Mouse (Mus musculus) midbrain, embryonic 14.5 days (tissue): ENCODE data around the gene Rpl32. TPM values are rescaled to one million over a fixed set of nuclear protein-coding genes. Genes with fewer than 3 reads are reported as not detected.

Experiments used
- ATAC-seq: fragments of 200-750 bp; cut with Nextera tagmentation; 2 replicates; pipeline ENCODE4 v1.8.0; 2017; ENCODE audit warnings: moderate number of reproducible peaks, moderate library complexity; ENCODE audit not compliant: low FRiP score, low TSS enrichment
- DNase-seq: peaks from one replicate; pipeline ENCODE4 v3.0.0-alpha.2; 2015
- H3K27ac ChIP-seq: fragments of 300-500 bp; sonication (generic); replicated peaks from 2 replicates; pipeline ENCODE4 v1.5.1; 2014; ENCODE audit warnings: mild to moderate bottlenecking, low read depth, low read length, moderate library complexity
- H3K27me3 ChIP-seq: fragments of 300-500 bp; sonication (generic); 2 replicates; pipeline ENCODE4 v1.6.1; 2014; ENCODE audit warnings: low read length, control low read depth, mixed read lengths; ENCODE audit not compliant: control insufficient read depth, insufficient read depth
- H3K36me3 ChIP-seq: fragments of 300-500 bp; sonication (generic); 2 replicates; pipeline ENCODE4 v1.6.1; 2014; ENCODE audit warnings: low read length, control low read depth; ENCODE audit not compliant: control insufficient read depth, insufficient read depth
- H3K4me1 ChIP-seq: fragments of 300-500 bp; sonication (generic); 2 replicates; pipeline ENCODE4 v1.6.1; 2014; ENCODE audit warnings: mild to moderate bottlenecking, antibody characterized with exemption, low read length, control low read depth; ENCODE audit not compliant: control insufficient read depth, insufficient read depth
- H3K4me2 ChIP-seq: fragments of 300-500 bp; sonication (generic); 2 replicates; pipeline ENCODE4 v1.6.1; 2014; ENCODE audit warnings: mild to moderate bottlenecking, low read length, moderate library complexity
- H3K4me3 ChIP-seq: fragments of 300-500 bp; sonication (generic); replicated peaks from 2 replicates; pipeline ENCODE4 v1.5.1; 2014; ENCODE audit warnings: low read depth, low read length
- H3K9ac ChIP-seq: fragments of 300-500 bp; sonication (generic); replicated peaks from 2 replicates; pipeline ENCODE4 v1.6.1; 2014; ENCODE audit warnings: mild to moderate bottlenecking, low read length, moderate library complexity
- H3K9me3 ChIP-seq: fragments of 300-500 bp; sonication (generic); 2 replicates; pipeline ENCODE4 v1.6.1; 2016; ENCODE audit warnings: low read length, control low read depth, mixed read lengths; ENCODE audit not compliant: control insufficient read depth
- WGBS: fragments of 180-500 bp; shearing (Covaris S2); extraction: QIAGEN DNeasy Blood & Tissue Kit; methylation state at CpG from one replicate; pipeline ENCODE4 v1.1.7; 2014; 5-methylcytosine and 5-hydroxymethylcytosine counted together
- polyA plus RNA-seq: library from polyadenylated mRNA; unstranded; fragments of >200 nt; fragmentation: Nextera tagmentation; extraction: Ambion mirVana; gene quantifications from 2 replicates; pipeline ENCODE4 v1.2.1, GENCODE M21; 2014

Gene Rpl32
- 1,221 and 1,292 TPM in 2 replicates for polyA plus RNA-seq

DNA sequence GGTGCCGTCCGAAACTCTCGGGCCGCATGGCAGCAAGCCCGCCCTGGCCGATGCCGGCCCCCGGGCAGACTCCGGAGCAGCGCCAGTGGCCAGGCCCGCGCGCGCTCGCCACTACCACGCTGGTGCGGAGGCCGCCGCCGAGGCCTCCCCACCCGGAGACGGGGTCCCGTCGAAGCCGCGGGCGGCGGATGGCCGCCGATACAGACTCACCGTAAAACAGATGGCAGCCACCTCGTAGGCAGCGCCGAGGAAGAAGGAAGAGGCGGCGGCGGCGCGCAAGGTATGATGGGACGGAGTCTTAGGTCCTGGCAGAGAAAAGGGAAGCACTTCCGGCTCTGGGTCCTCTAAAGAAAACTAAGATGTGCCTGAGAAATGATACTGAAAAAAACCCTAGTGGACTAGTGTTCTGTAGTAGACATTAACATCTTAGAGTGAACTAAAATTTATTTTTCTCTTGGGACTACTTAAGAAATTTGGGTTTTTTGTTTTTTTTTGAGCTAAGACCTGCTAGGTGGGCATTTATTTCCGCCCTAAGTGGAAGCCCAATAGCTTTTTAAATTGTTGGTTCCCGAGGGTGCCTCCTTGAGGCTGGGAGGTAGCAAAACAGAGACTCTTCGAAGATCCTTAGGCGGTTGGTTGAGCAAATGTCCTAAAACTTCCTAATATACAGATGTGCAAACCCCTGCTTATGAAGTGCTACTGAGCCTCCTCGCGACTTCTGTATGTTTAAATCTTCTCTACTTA is at the start of gene Rpl32:
Rpl32 (minus strand) TSS at position 260 of the 744 bp plus-strand sequence.
- Histone ChIP-seq H3K4me1 (peaks cover 13% of the 10 kb centered on the region), H3K4me2 (peak within 1 kb of the TSS; percentile 85), H3K27me3 (no peaks in the 10 kb centered on the region), H3K9me3 (no peaks in the 10 kb centered on the region), H3K36me3 (peaks cover 36% of the 10 kb centered on the region), H3K4me3 (peak within 1 kb of the TSS; percentile 95), H3K27ac (peak within 1 kb of the TSS; percentile 96), H3K9ac (peak within 1 kb of the TSS; percentile 96)
- WGBS: under 1% methylated on average over 46 of the region's 47 CpGs
- ATAC-seq: peak; percentile 83
- peak; percentile 95 for DNase-seq

- WGBS: 83% methylated on average over 4 of the region's 4 CpGs
- Histone ChIP-seq H3K27me3 (no peaks in the 10 kb centered on the region), H3K4me2 (no peak overlapping the region), H3K27ac (no peak overlapping the region), H3K4me3 (no peak overlapping the region), H3K4me1 (peaks cover 4% of the 10 kb centered on the region; the same call in 1 of the 2 replicates), H3K36me3 (no peaks in the 10 kb centered on the region), H3K9ac (no peak overlapping the region), H3K9me3 (no peaks in the 10 kb centered on the region)
- no peak for DNase-seq
- no peak for ATAC-seq
Observed at GRCm38 (mm10) chr6:115856361-115856745, 47.8 kb upstream of the Rpl32 start.

GRCm38 (mm10) chr6:115855733-115856360 is 47.3 kb upstream of the Rpl32 start:
- Histone ChIP-seq H3K4me3 (no peak overlapping the region), H3K36me3 (no peaks in the 10 kb centered on the region), H3K27me3 (no peaks in the 10 kb centered on the region), H3K4me2 (no peak overlapping the region), H3K4me1 (peaks cover 4% of the 10 kb centered on the region; the same call in 1 of the 2 replicates), H3K9ac (no peak overlapping the region), H3K9me3 (no peaks in the 10 kb centered on the region), H3K27ac (no peak overlapping the region)
- DNase-seq: no peak
- WGBS: 88% methylated on average over 3 of the region's 3 CpGs
- no peak for ATAC-seq

DNA sequence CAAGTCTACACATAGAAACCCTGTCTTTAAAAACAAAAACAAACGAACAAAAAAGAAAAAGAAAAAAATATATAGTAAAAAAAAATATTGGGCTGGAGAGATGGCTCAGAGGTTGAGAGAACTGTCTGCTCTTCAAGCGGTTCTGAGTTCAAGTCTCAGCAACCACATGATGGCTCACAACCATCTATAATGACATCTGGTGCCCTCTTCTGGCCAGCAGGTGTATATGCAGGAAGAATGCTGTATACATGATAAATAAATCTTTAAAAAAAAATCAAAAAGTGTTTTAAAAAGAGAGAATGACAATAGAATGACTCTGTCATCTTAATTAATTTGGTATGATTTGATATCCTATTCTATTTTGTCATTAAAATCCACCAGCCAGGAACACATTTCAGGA is 45.9 kb upstream of the Rpl32 start:
- Histone ChIP-seq H3K27me3 (no peaks in the 10 kb centered on the region), H3K4me3 (no peak overlapping the region)
- DNase-seq: peak; percentile 7

DNA sequence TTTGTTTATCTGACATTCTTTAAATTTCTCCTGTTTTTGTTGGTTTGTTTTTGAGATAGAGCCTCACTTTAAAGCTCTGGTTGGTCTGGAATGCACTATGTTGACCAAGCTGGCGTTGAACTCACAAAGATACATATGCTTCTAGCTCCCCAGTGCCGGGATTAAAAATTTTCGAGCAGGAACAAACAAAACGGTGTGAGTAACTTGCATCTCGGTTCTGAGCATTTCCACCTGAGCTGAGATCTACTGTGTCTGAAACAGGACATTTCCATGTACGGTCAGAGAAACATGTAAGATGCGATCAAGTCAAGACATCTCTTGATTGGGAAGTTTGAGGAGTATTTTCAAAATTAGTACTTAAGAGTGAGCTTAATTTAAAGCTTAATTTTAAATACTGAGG is 45.4 kb upstream of the Rpl32 start:
- Histone ChIP-seq H3K4me3 (peak overlapping the region; percentile 53), H3K4me2 (peak overlapping the region; percentile 63), H3K9me3 (no peaks in the 10 kb centered on the region), H3K36me3 (peaks cover 6% of the 10 kb centered on the region; the same call in 1 of the 2 replicates), H3K9ac (peak overlapping the region; percentile 52), H3K4me1 (peaks cover 4% of the 10 kb centered on the region; the same call in 1 of the 2 replicates), H3K27me3 (no peaks in the 10 kb centered on the region), H3K27ac (peak overlapping the region; percentile 85)
- ATAC-seq: no peak
- no peak for DNase-seq
- WGBS: 41% methylated on average over 7 of the region's 7 CpGs

More for the DNA sequence above, 45.9 kb upstream of the Rpl32 start:
- Histone ChIP-seq H3K27ac (no peak overlapping the region), H3K4me1 (peaks cover 4% of the 10 kb centered on the region; the same call in 1 of the 2 replicates), H3K9me3 (no peaks in the 10 kb centered on the region), H3K4me2 (no peak overlapping the region), H3K9ac (no peak overlapping the region), H3K36me3 (0 out of 2 replicates have a peak, but pooled peaks cover 3% of the 10 kb centered on the region)
- ATAC-seq: no peak
- 65% methylated on average over 2 of the region's 2 CpGs for WGBS

DNA sequence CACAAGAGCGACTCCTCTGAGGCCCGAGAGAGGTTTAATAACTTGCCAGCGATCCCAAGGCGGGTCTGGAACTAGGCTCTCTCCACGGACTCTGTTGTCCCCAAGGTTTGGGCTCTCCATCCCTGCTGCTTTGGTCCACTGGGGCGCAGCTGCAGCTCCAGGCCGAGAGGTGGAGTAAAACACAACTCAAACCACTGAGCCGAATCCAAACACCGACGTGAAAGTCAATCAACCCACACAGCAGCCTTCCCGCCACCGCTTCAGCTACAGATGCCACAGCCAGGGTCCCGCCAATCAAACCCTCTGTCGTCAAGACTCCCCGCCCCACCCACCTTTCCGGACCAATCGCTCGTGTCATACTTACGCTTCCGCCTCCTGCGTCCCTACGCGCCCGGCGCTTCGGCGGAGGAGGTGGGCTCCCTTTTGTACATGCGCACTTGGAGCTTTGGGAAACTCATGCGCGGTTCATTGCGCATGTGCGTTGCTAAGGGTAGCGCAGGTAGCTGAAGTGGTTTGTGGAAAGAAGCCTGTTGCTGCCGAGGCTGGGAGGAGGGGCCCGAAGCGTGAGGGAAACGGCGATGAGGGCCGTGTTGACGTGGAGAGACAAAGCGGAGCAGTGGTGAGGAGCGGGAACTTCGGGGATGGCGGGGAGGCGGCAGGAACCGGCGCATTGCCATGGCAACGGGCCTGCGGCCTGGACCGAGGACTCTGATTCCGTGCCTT is 44.7 kb upstream of the Rpl32 start, which contains the start of the genes Mbd4 and Ift122:
Mbd4 (minus strand) TSS at position 281 of the 723 bp plus-strand sequence.
Ift122 (plus strand) TSS at position 380 of the 723 bp plus-strand sequence.
- peak within 1 kb of the TSS; percentile 53 for H3K4me3 ChIP-seq
- peaks cover 9% of the 10 kb centered on the region; the same call in 1 of the 2 replicates for H3K36me3 ChIP-seq
- peak; percentile 100 for DNase-seq
- H3K9me3 ChIP-seq: no peaks in the 10 kb centered on the region
- peak within 1 kb of the TSS; percentile 52 for H3K9ac ChIP-seq
- H3K4me1 ChIP-seq: peaks cover 4% of the 10 kb centered on the region; the same call in 1 of the 2 replicates
- under 1% methylated on average over 51 of the region's 51 CpGs for WGBS
- peak; percentile 99 for ATAC-seq
- no peaks in the 10 kb centered on the region for H3K27me3 ChIP-seq
- peak within 1 kb of the TSS; percentile 76 for H3K4me2 ChIP-seq
- H3K27ac ChIP-seq: peak within 1 kb of the TSS; percentile 85

DNA sequence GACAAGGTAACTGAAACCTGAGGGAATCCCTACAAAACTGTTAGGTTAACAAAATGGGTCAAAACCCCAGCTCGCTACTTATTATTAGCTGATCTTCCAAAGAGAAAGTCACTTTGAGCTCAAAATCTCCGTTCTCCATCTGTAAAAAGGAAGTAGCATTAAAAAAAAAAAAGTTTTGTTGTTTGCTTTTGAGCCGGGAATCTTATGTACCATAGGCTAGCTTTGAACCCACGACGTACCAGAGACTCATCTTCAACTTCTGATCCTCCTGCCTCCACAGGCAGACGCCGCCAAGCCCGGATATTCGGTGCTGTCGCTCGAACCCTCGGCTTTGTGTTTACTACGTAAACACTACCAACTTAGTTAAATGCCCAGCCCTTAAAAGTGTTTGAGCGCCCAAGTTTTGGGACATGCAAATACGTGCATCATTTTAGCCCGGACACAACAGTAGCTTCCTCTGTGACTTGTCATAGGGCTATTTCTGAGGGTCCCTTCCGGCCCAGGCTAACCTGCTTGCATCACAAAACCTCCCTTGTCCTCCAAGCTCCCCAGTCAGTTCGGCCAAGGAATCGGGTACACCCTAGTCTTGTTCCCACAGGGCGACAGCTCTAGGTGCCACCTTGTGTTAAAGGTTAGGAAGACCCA is 44.0 kb upstream of the Rpl32 start:
- Histone ChIP-seq H3K36me3 (peaks cover 9% of the 10 kb centered on the region; the same call in 1 of the 2 replicates), H3K27me3 (no peaks in the 10 kb centered on the region), H3K4me1 (peaks cover 4% of the 10 kb centered on the region; the same call in 1 of the 2 replicates), H3K4me2 (peak overlapping the region; percentile 76), H3K27ac (peak overlapping the region; percentile 45), H3K9ac (peak overlapping the region; percentile 50), H3K4me3 (peak overlapping the region; percentile 53), H3K9me3 (no peaks in the 10 kb centered on the region)
- ATAC-seq (no peak), DNase-seq (no peak)
- 5% methylated on average over 20 of the region's 20 CpGs for WGBS
